ENCODE assay signal across 16 mouse cellular contexts in the genomic region with DNA sequence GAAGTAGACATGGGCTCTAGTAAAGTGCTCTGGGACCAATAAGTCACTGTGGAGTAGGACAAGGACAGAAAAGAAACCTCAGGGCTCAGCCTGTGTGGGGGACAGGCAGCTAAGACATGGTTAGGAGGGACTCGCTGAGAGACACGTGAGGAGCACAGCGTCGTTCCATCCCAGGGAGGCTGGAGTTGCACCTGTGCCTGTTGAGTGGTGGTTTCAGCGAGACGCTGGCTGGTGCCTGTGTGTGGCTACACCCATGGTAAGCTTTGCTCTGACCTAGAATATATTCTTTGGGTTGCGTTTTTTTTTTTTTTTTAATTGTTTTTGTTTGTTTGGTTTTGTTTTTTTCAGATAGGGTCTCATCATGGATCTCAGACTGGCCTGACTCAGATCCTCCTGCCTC. TPM values are rescaled to one million over a fixed set of nuclear protein-coding genes. Genes with fewer than 3 reads are reported as not detected.
DNase-seq lines count a peak whose midpoint lies in the region; ATAC-seq lines count a peak whose summit lies in the region.
"Had no signal": no experiment of that assay in that cellular context is flagged by ENCODE, and none has a peak within 500 bp of the region (broad histone marks: within the 10 kb centered on the region; RNA-seq: fewer than 3 reads in every experiment).

No protein-coding gene starts in this region.

- peaks cover 54% of the 10 kb centered on the region for H3K36me3 ChIP-seq in heart, embryonic 12.5 days
- peaks cover 7% of the 10 kb centered on the region for H3K36me3 ChIP-seq in hindbrain, embryonic 16.5 days (ENCODE audit: control insufficient read depth, insufficient read depth, low read length)
- peaks cover 32% of the 10 kb centered on the region for H3K36me3 ChIP-seq in neural tube, embryonic 15.5 days

- H3K9me3 ChIP-seq in heart, embryonic 12.5 days (replicated peaks): no peaks in the 10 kb centered on the region
- no peaks in the 10 kb centered on the region for H3K9me3 ChIP-seq in hindbrain, embryonic 16.5 days (ENCODE audit: control insufficient read depth, low read length)
- no peaks in the 10 kb centered on the region for H3K9me3 ChIP-seq in neural tube, embryonic 15.5 days (replicated peaks)
- H3K9me3 ChIP-seq: embryonic facial prominence, embryonic 12.5 days; limb, embryonic 10.5 days; liver, embryonic 12.5 days; lung, embryonic 15.5 days; neural tube, embryonic 12.5 days had no signal

- no peak overlapping the region for H3K4me2 ChIP-seq in heart, embryonic 12.5 days
- H3K4me2 ChIP-seq in hindbrain, embryonic 16.5 days (ENCODE audit: low read length): no peak overlapping the region
- H3K4me2 ChIP-seq in neural tube, embryonic 15.5 days: no peak overlapping the region
- H3K4me2 ChIP-seq: embryonic facial prominence, embryonic 12.5 days; liver, embryonic 12.5 days; lung, embryonic 15.5 days; neural tube, embryonic 12.5 days had no signal

- WGBS in heart, embryonic 12.5 days: 93% methylated on average over 7 of the region's 7 CpGs
- WGBS in hindbrain, embryonic 16.5 days: 85% methylated on average over 7 of the region's 7 CpGs
- 85% methylated on average over 7 of the region's 7 CpGs for WGBS in neural tube, embryonic 15.5 days

- H3K4me3 ChIP-seq in heart, embryonic 12.5 days: no peak overlapping the region
- H3K4me3 ChIP-seq in hindbrain, embryonic 16.5 days (ENCODE audit: low read length): no peak overlapping the region
- no peak overlapping the region for H3K4me3 ChIP-seq in neural tube, embryonic 15.5 days (replicated peaks)
- H3K4me3 ChIP-seq: embryonic facial prominence, embryonic 12.5 days; layer of hippocampus, adult 2 months; limb, embryonic 10.5 days; liver, embryonic 12.5 days; lung, embryonic 15.5 days; neural tube, embryonic 12.5 days had no signal

- no peak for ATAC-seq in heart, embryonic 12.5 days (ENCODE audit: insufficient number of reproducible peaks, low FRiP score)
- ATAC-seq in hindbrain, embryonic 16.5 days: no peak
- ATAC-seq in neural tube, embryonic 15.5 days (ENCODE audit: low FRiP score): no peak
- no peak for ATAC-seq in granulocyte monocyte progenitor cell, adult 5-6 weeks (replicated peaks; ENCODE audit: poor library complexity, severe bottlenecking)
- ATAC-seq in erythroblast, adult 5-6 weeks (replicated peaks; ENCODE audit: low FRiP score, poor library complexity, severe bottlenecking): no peak
- ATAC-seq: liver, embryonic 12.5 days had no signal

- H3K27me3 ChIP-seq in heart, embryonic 12.5 days (replicated peaks): no peaks in the 10 kb centered on the region
- no peaks in the 10 kb centered on the region for H3K27me3 ChIP-seq in hindbrain, embryonic 16.5 days (replicated peaks; ENCODE audit: control insufficient read depth, insufficient read depth, low read length)
- no peaks in the 10 kb centered on the region for H3K27me3 ChIP-seq in neural tube, embryonic 15.5 days (replicated peaks)
- H3K27me3 ChIP-seq: embryonic facial prominence, embryonic 12.5 days; liver, embryonic 12.5 days; lung, embryonic 15.5 days; neural tube, embryonic 12.5 days had no signal

- H3K9ac ChIP-seq in heart, embryonic 12.5 days: no peak overlapping the region
- no peak overlapping the region for H3K9ac ChIP-seq in hindbrain, embryonic 16.5 days (ENCODE audit: low read depth, low read length)
- H3K9ac ChIP-seq in neural tube, embryonic 15.5 days (replicated peaks): no peak overlapping the region
- H3K9ac ChIP-seq: embryonic facial prominence, embryonic 12.5 days; liver, embryonic 12.5 days; lung, embryonic 15.5 days; neural tube, embryonic 12.5 days had no signal

- H3K27ac ChIP-seq in heart, embryonic 12.5 days (ENCODE audit: poor library complexity, severe bottlenecking): 0 out of 2 replicates have a peak overlapping the region, but pooled peaks have one; percentile 45
- 0 out of 2 replicates have a peak overlapping the region, but pooled peaks have one; percentile 15 for H3K27ac ChIP-seq in hindbrain, embryonic 16.5 days (ENCODE audit: low read depth, low read length)
- peak overlapping the region; percentile 56; the same call in 1 of the 2 replicates for H3K27ac ChIP-seq in neural tube, embryonic 15.5 days (replicated peaks)
- H3K27ac ChIP-seq: embryonic facial prominence, embryonic 12.5 days; layer of hippocampus, adult 2 months; limb, embryonic 10.5 days; liver, embryonic 12.5 days; lung, embryonic 15.5 days had no signal

- no peak for DNase-seq in heart, postnatal 4 days
- DNase-seq in thymus, postnatal 0 days (ENCODE audit: low spot score): peak; percentile 66
- DNase-seq in thymus, postnatal 36 days: no peak
- DNase-seq: cerebellum, postnatal 36 days; gastrocnemius, postnatal 14 days had no signal

- H3K4me1 ChIP-seq in heart, embryonic 12.5 days (replicated peaks): peaks cover 79% of the 10 kb centered on the region
- H3K4me1 ChIP-seq in hindbrain, embryonic 16.5 days (ENCODE audit: control insufficient read depth, insufficient read depth, low read depth, low read length): peaks cover 36% of the 10 kb centered on the region
- peaks cover 66% of the 10 kb centered on the region for H3K4me1 ChIP-seq in neural tube, embryonic 15.5 days

RNA-seq across cellular contexts. Expression of a gene that starts 32.4 kb away (rescaled TPM):
- polyA plus RNA-seq in heart, embryonic 12.5 days (2016; fragmentation: Nextera tagmentation; extraction: Ambion mirVana): 137 and 141 TPM in 2 replicates
- 100 to 1,000 TPM in 1 of 2 experiments, 10 to 100 TPM in 1; 92.4 to 108 TPM for total RNA-seq in heart, postnatal 4 days (2021)
- 71.3 and 75.3 TPM in 2 replicates for polyA plus RNA-seq in thymus, postnatal 0 days (2015; fragmentation: Nextera tagmentation; extraction: Ambion mirVana)
- 176 and 191 TPM in 2 replicates for polyA plus RNA-seq in hindbrain, embryonic 16.5 days (2015; fragmentation: Nextera tagmentation; extraction: Ambion mirVana)
- polyA plus RNA-seq in neural tube, embryonic 15.5 days (2015; fragmentation: Nextera tagmentation; extraction: Ambion mirVana): 160 and 162 TPM in 2 replicates
- total RNA-seq in granulocyte monocyte progenitor cell, adult 5-6 weeks (2014; fragmentation: Nextera tagmentation): 55.8 and 64.9 TPM in 2 replicates
- total RNA-seq in granulocyte monocyte progenitor cell, adult 5-6 weeks (2017): 80.5 and 102 TPM in 2 replicates
- total RNA-seq in erythroblast, adult 5-6 weeks (2015; ENCODE audit: low replicate concordance): 23.2 and 30.9 TPM in 2 replicates
- 20.5 and 26.8 TPM in 2 replicates for total RNA-seq in erythroblast, adult 5-6 weeks (2017; ENCODE audit: low replicate concordance)

RNA-seq across cellular contexts. Expression of a gene that starts 43.7 kb away (rescaled TPM):
- 0.51 and 0.72 TPM in 2 replicates for polyA plus RNA-seq in heart, embryonic 12.5 days (2016; fragmentation: Nextera tagmentation; extraction: Ambion mirVana)
- 1 to 10 TPM; 1.3 to 2.1 TPM for total RNA-seq in heart, postnatal 4 days (2021)
- 205 and 252 TPM in 2 replicates for polyA plus RNA-seq in thymus, postnatal 0 days (2015; fragmentation: Nextera tagmentation; extraction: Ambion mirVana)
- polyA plus RNA-seq in hindbrain, embryonic 16.5 days (2015; fragmentation: Nextera tagmentation; extraction: Ambion mirVana): 1.9 and 2.5 TPM in 2 replicates
- polyA plus RNA-seq in neural tube, embryonic 15.5 days (2015; fragmentation: Nextera tagmentation; extraction: Ambion mirVana): 2.3 and 27.7 TPM in 2 replicates
- 288 and 331 TPM in 2 replicates for total RNA-seq in granulocyte monocyte progenitor cell, adult 5-6 weeks (2014; fragmentation: Nextera tagmentation)
- total RNA-seq in granulocyte monocyte progenitor cell, adult 5-6 weeks (2017): 99.4 and 109 TPM in 2 replicates
- total RNA-seq in erythroblast, adult 5-6 weeks (2015; ENCODE audit: low replicate concordance): 85.1 and 133 TPM in 2 replicates
- 30.2 and 34.8 TPM in 2 replicates for total RNA-seq in erythroblast, adult 5-6 weeks (2017; ENCODE audit: low replicate concordance)
